Mouse (Mus musculus) CH12.LX (cell line): ENCODE measurements around the gene Maml2. TPM values are rescaled to one million over a fixed set of nuclear protein-coding genes. Genes with fewer than 3 reads are reported as not detected.

ENCODE experiments used
- DNase-seq: peaks from one replicate; pipeline ENCODE4 v3.0.0-alpha.2; 2013; ENCODE audit errors: extremely low read depth
- H3K27ac ChIP-seq: 2 replicates; pipeline ENCODE4 v1.5.1; 2012; ENCODE audit warnings: low read depth, mild to moderate bottlenecking, control low read depth, moderate library complexity; ENCODE audit not compliant: insufficient read depth
- H3K27me3 ChIP-seq: replicated peaks from 2 replicates; pipeline ENCODE3; 2012; ENCODE audit warnings: inconsistent platforms
- H3K36me3 ChIP-seq, 2 experiments: replicated peaks in 1 of 2; 2 replicates each; pipeline versions ENCODE3 to v1.6.1; 2012; ENCODE audit warnings: inconsistent platforms in 1 of 2, low read length in 1 of 2, mild to moderate bottlenecking in 1 of 2, mixed read lengths in 1 of 2, moderate library complexity in 1 of 2; ENCODE audit not compliant: control insufficient read depth in 1 of 2, insufficient read depth in 1 of 2
- H3K4me1 ChIP-seq, 2 experiments: 2 replicates each; pipeline ENCODE4 v1.6.1; 2012; ENCODE audit warnings: inconsistent platforms in 1 of 2, moderate library complexity in 1 of 2; ENCODE audit not compliant: insufficient read depth in 2 of 2, control insufficient read depth in 1 of 2
- H3K4me2 ChIP-seq: 2 replicates; pipeline ENCODE4 v1.6.1; 2012; ENCODE audit warnings: low read depth, mild to moderate bottlenecking, control low read depth; ENCODE audit not compliant: poor library complexity, insufficient read depth, severe bottlenecking
- H3K4me3 ChIP-seq, 3 experiments: fragments of 150-350 bp in 1 of 3; sonication (generic) in 1 of 3; replicated peaks in 1 of 3; 2 replicates each; pipeline versions ENCODE3 to v1.5.1; 2011 to 2012; ENCODE audit warnings: low read depth in 2 of 3, low read length in 2 of 3, mild to moderate bottlenecking in 2 of 3, moderate library complexity in 2 of 3, control low read depth in 1 of 3, improper control_type of control experiment in 1 of 3, inconsistent platforms in 1 of 3, mixed read lengths in 1 of 3; ENCODE audit not compliant: poor library complexity in 1 of 3
- H3K79me2 ChIP-seq: replicated peaks from 2 replicates; pipeline ENCODE4 v1.6.1; 2012; ENCODE audit warnings: mild to moderate bottlenecking, moderate library complexity; ENCODE audit not compliant: control insufficient read depth, poor library complexity, insufficient read depth, severe bottlenecking; ENCODE audit errors: extremely low read depth
- H3K9ac ChIP-seq: 2 replicates; pipeline ENCODE4 v1.6.1; 2012; ENCODE audit warnings: low read depth, mild to moderate bottlenecking, control low read depth, moderate library complexity; ENCODE audit not compliant: insufficient read depth
- H3K9me3 ChIP-seq: replicated peaks from 2 replicates; pipeline ENCODE3; 2012; ENCODE audit warnings: low read length, inconsistent platforms, mixed read lengths
- E2F4 ChIP-seq: IDR thresholded peaks from 2 replicates; pipeline ENCODE4 v1.6.1; 2011; ENCODE audit warnings: low read depth, low read length, improper control_type of control experiment; ENCODE audit not compliant: insufficient replicate concordance
- EP300 ChIP-seq: IDR thresholded peaks from 2 replicates; pipeline ENCODE4 v1.6.1; 2011; ENCODE audit warnings: low read length, improper control_type of control experiment
- ETS1 ChIP-seq: conservative IDR thresholded peaks from 2 replicates; pipeline ENCODE4 v1.6.1; 2012; ENCODE audit warnings: low read depth, mild to moderate bottlenecking, inconsistent platforms, low read length, improper control_type of control experiment, moderate library complexity
- GABPA ChIP-seq: IDR thresholded peaks from 2 replicates; pipeline ENCODE4 v1.6.1; 2012; ENCODE audit warnings: low read depth, low read length, improper control_type of control experiment, inconsistent platforms; ENCODE audit not compliant: insufficient replicate concordance
- IRF4 ChIP-seq: IDR thresholded peaks from 2 replicates; pipeline ENCODE4 v1.6.1; 2014; ENCODE audit warnings: low read depth, mild to moderate bottlenecking, inconsistent platforms, low read length, improper control_type of control experiment
- JUND ChIP-seq: conservative IDR thresholded peaks from 2 replicates; pipeline ENCODE4 v1.6.1; 2011; ENCODE audit warnings: low read depth, low read length, improper control_type of control experiment
- KAT2A ChIP-seq: IDR thresholded peaks from 2 replicates; pipeline ENCODE4 v1.6.1; 2012; ENCODE audit warnings: low read length, improper control_type of control experiment, inconsistent platforms; ENCODE audit not compliant: insufficient replicate concordance
- MAZ ChIP-seq: IDR thresholded peaks from 2 replicates; pipeline ENCODE4 v1.6.1; 2012; ENCODE audit warnings: low read depth, mild to moderate bottlenecking, inconsistent platforms, low read length, improper control_type of control experiment, moderate library complexity
- NELFE ChIP-seq: IDR thresholded peaks from 2 replicates; pipeline ENCODE4 v1.6.1; 2011; ENCODE audit warnings: low read depth, low read length, improper control_type of control experiment
- SIN3A ChIP-seq: IDR thresholded peaks from 2 replicates; pipeline ENCODE4 v1.6.1; 2012; ENCODE audit warnings: low read length, improper control_type of control experiment, inconsistent platforms
- TBP ChIP-seq: conservative IDR thresholded peaks from 2 replicates; pipeline ENCODE4 v1.6.1; 2011; ENCODE audit warnings: low read depth, low read length, improper control_type of control experiment
- USF1 ChIP-seq: IDR thresholded peaks from 2 replicates; pipeline ENCODE4 v1.6.1; 2014; ENCODE audit warnings: low read depth, mild to moderate bottlenecking, inconsistent platforms, low read length, improper control_type of control experiment
- USF2 ChIP-seq: conservative IDR thresholded peaks from 2 replicates; pipeline ENCODE4 v1.6.1; 2011; ENCODE audit warnings: low read depth, low read length, improper control_type of control experiment
- ZC3H11A ChIP-seq: IDR thresholded peaks from 2 replicates; pipeline ENCODE4 v1.6.1; 2012; ENCODE audit warnings: low read depth, mild to moderate bottlenecking, inconsistent platforms, low read length, improper control_type of control experiment
- ZNF384 ChIP-seq: IDR thresholded peaks from 2 replicates; pipeline ENCODE4 v1.6.1; 2012; ENCODE audit warnings: low read depth, low read length, improper control_type of control experiment, inconsistent platforms
- dilution Hi-C: fragments of 300-500 bp; cut with MboI; formaldehyde crosslinking; loops from 2 replicates; pipeline ENCODE4 v1.14.3; 2020; ENCODE audit warnings: low sequenced_read_pairs; ENCODE audit not compliant: extremely low pct_unique_long_range_greater_than_20kb, extremely low pct_ligation_motif_present
- in situ Hi-C: fragments of 300-500 bp; cut with MboI; formaldehyde crosslinking; loops from 3 replicates; pipeline ENCODE4 v1.14.3; 2019; ENCODE audit warnings: low sequenced_read_pairs, low pct_ligation_motif_present, low pct_unique_long_range_greater_than_20kb, mixed read lengths
- polyA plus RNA-seq: library from polyadenylated mRNA; unstranded; fragments of >175 nt; gene quantifications from 2 replicates; pipeline ENCODE4 v1.2.1, GENCODE M21; 2012; ENCODE audit warnings: low read depth; ENCODE audit not compliant: insufficient read length
- total RNA-seq, 2 experiments: library from RNA; depleted of rRNA; stranded (reverse); fragments of 300-350 nt in 1 of 2; fragments of >200 nt in 1 of 2; gene quantifications; 2 replicates each; pipeline ENCODE4 v1.2.3; 2012 to 2014

Gene Maml2
- total and polyA plus RNA-seq, 3 experiments = 5.9 to 9.1 (median 5.9) TPM

DNA sequence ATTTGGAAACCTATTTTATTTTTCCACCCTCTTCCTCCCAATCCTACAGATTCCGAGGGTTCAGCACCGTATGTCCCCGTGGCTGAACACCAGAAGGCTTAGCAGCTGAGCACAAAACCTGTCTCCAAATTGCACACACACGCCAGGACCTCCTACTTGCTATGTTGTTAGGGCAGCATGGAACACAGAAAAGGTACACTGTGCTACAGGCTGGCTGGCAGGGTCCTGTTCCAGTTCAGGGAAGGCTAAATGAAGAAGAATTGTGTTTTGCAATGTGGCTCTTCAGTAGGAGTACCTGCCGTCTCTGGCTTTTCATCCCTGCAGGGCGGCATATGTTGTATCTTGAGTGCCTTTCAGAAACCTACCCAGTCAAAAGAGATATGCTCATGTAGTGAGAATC, 300.0 kb downstream of the Maml2 start:
- dilution Hi-C loops = no loop called here
- H3K9me3 ChIP-seq = no peaks in the 10 kb centered on the region
- no peak for DNase-seq
- no peak overlapping the region for H3K27ac ChIP-seq
- peaks cover 0 to 6% of the 10 kb centered on the region in 2 experiments for H3K36me3 ChIP-seq
- H3K79me2 ChIP-seq = no peaks in the 10 kb centered on the region; the same call in 1 of the 2 replicates
- in situ Hi-C loops = no loop called here
- H3K4me2 ChIP-seq = no peak overlapping the region
- H3K4me1 ChIP-seq = peaks cover 18 to 43% of the 10 kb centered on the region in 2 experiments
- no peaks in the 10 kb centered on the region for H3K27me3 ChIP-seq
- no peak for TF ChIP-seq E2F4
- no peak for TF ChIP-seq NELFE
- TF ChIP-seq TBP = no peak
- no peak for TF ChIP-seq KAT2A
- no peak for TF ChIP-seq JUND
- no peak for TF ChIP-seq ETS1
- TF ChIP-seq MAZ = no peak
- TF ChIP-seq ZC3H11A = no peak
- no peak for TF ChIP-seq USF2
- no peak for TF ChIP-seq GABPA
- no peak for TF ChIP-seq SIN3A
- TF ChIP-seq ZNF384 = no peak
- no peak overlapping the region for H3K4me3 ChIP-seq
- no peak overlapping the region for H3K9ac ChIP-seq

DNA sequence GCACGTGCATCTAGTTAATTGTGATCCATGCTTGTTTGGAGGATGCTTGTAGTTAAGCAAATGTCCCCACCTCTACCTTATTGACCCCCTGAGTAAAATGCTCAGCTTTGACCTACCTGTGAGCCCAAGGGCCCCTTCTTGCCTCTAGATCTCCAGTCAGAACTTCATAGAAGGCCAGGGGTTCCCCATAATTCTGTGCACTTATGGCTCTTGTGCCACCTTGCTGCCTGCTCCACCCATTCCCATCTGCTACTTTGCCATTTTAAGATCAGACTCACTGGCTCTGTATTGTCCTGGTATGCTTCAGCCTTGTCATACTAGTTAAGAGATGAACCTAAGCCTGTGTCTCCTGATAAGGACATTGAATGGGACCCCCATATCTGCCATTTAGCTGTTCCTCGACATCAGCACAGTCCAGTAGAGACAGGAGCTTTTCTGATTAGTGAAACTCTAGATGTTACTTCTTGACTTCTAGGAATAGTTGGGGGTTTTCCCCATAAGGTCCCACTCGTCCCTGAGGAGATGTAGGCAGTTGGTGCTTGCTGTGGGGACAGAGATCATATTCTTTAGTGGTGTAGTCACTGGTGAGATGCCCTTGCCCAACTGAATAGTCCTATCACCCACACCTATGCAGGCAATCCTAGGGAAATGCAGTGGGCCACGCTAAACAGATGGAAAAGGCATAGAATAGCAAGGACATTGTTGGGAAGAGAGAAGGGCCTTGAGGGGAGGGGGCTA, 301.0 kb downstream of the Maml2 start:
- H3K9ac ChIP-seq = no peak overlapping the region
- no peaks in the 10 kb centered on the region for H3K27me3 ChIP-seq
- no peak for TF ChIP-seq USF1
- TF ChIP-seq EP300 = peak; percentile 64
- TF ChIP-seq IRF4 = peak; percentile 30; the same call in 1 of the 2 replicates
- no peak for DNase-seq
- no peaks in the 10 kb centered on the region; the same call in 1 of the 2 replicates for H3K79me2 ChIP-seq
- H3K9me3 ChIP-seq = no peaks in the 10 kb centered on the region
- peaks cover 20 to 43% of the 10 kb centered on the region in 2 experiments for H3K4me1 ChIP-seq
- in situ Hi-C loops = no loop called here
- dilution Hi-C loops = no loop called here
- no peak overlapping the region for H3K4me3 ChIP-seq
- H3K27ac ChIP-seq = no peak overlapping the region; the same call in 1 of the 2 replicates
- peak overlapping the region; percentile 8 for H3K4me2 ChIP-seq
- H3K36me3 ChIP-seq = peaks cover 0 to 12% of the 10 kb centered on the region in 2 experiments
